Mouse (Mus musculus): ENCODE results near the gene Tmem238. TPM values are rescaled to one million over a fixed set of nuclear protein-coding genes. Genes with fewer than 3 reads are reported as not detected.

Tmem238 gene
- total RNA-seq, 1 experiment from 2014 or later = 19.0 TPM

GRCm38 (mm10) chr7:4764946-4765710 is 24.3 kb downstream of the Tmem238 start:
- no peak for ATAC-seq (replicated peaks in 1 of 2; ENCODE audit: insufficient read depth in 1 of 2, low FRiP score in 2 of 2, low TSS enrichment in 1 of 2, low read depth in 1 of 2, poor library complexity in 2 of 2, severe bottlenecking in 2 of 2)

- ATAC-seq (replicated peaks in 1 of 2; ENCODE audit: insufficient read depth in 1 of 2, low FRiP score in 2 of 2, low TSS enrichment in 1 of 2, low read depth in 1 of 2, poor library complexity in 2 of 2, severe bottlenecking in 2 of 2) = no peak
Measured at GRCm38 (mm10) chr7:4759670-4760069, 29.8 kb downstream of the Tmem238 start.

- ATAC-seq (replicated peaks in 1 of 2; ENCODE audit: insufficient read depth in 1 of 2, low FRiP score in 2 of 2, low TSS enrichment in 1 of 2, low read depth in 1 of 2, poor library complexity in 2 of 2, severe bottlenecking in 2 of 2) = peak; percentile 88 to 90
Measured at GRCm38 (mm10) chr7:4752821-4753570, 36.5 kb downstream of the Tmem238 start, which contains the start of gene Cox6b2. Cox6b2 (minus strand) TSS chr7:4753094.

GRCm38 (mm10) chr7:4751971-4752820 is 37.3 kb downstream of the Tmem238 start:
- peak; percentile 29 to 61; a peak in 3 of 4 replicates for ATAC-seq (replicated peaks in 1 of 2; ENCODE audit: insufficient read depth in 1 of 2, low FRiP score in 2 of 2, low TSS enrichment in 1 of 2, low read depth in 1 of 2, poor library complexity in 2 of 2, severe bottlenecking in 2 of 2)

GRCm38 (mm10) chr7:4749169-4749568 is 40.3 kb downstream of the Tmem238 start:
- no peak for ATAC-seq (replicated peaks in 1 of 2; ENCODE audit: insufficient read depth in 1 of 2, low FRiP score in 2 of 2, low TSS enrichment in 1 of 2, low read depth in 1 of 2, poor library complexity in 2 of 2, severe bottlenecking in 2 of 2)

- ATAC-seq (replicated peaks in 1 of 2; ENCODE audit: insufficient read depth in 1 of 2, low FRiP score in 2 of 2, low TSS enrichment in 1 of 2, low read depth in 1 of 2, poor library complexity in 2 of 2, severe bottlenecking in 2 of 2) = no peak
Measured at GRCm38 (mm10) chr7:4748321-4748720, 41.1 kb downstream of the Tmem238 start.

GRCm38 (mm10) chr7:4747156-4747899 is 42.1 kb downstream of the Tmem238 start:
- no peak; a peak in 1 of 4 replicates for ATAC-seq (replicated peaks in 1 of 2; ENCODE audit: insufficient read depth in 1 of 2, low FRiP score in 2 of 2, low TSS enrichment in 1 of 2, low read depth in 1 of 2, poor library complexity in 2 of 2, severe bottlenecking in 2 of 2)

GRCm38 (mm10) chr7:4746326-4746980 is 43.0 kb downstream of the Tmem238 start:
- ATAC-seq (replicated peaks in 1 of 2; ENCODE audit: insufficient read depth in 1 of 2, low FRiP score in 2 of 2, low TSS enrichment in 1 of 2, low read depth in 1 of 2, poor library complexity in 2 of 2, severe bottlenecking in 2 of 2) = no peak

GRCm38 (mm10) chr7:4744886-4745285 is 44.6 kb downstream of the Tmem238 start:
- no peak for ATAC-seq (replicated peaks in 1 of 2; ENCODE audit: insufficient read depth in 1 of 2, low FRiP score in 2 of 2, low TSS enrichment in 1 of 2, low read depth in 1 of 2, poor library complexity in 2 of 2, severe bottlenecking in 2 of 2)

GRCm38 (mm10) chr7:4743354-4743753 is 46.1 kb downstream of the Tmem238 start:
- ATAC-seq (replicated peaks in 1 of 2; ENCODE audit: insufficient read depth in 1 of 2, low FRiP score in 2 of 2, low TSS enrichment in 1 of 2, low read depth in 1 of 2, poor library complexity in 2 of 2, severe bottlenecking in 2 of 2) = no peak

GRCm38 (mm10) chr7:4742482-4742819 is 47.0 kb downstream of the Tmem238 start:
- ATAC-seq (replicated peaks in 1 of 2; ENCODE audit: insufficient read depth in 1 of 2, low FRiP score in 2 of 2, low TSS enrichment in 1 of 2, low read depth in 1 of 2, poor library complexity in 2 of 2, severe bottlenecking in 2 of 2) = no peak

GRCm38 (mm10) chr7:4741672-4742481 is 47.6 kb downstream of the Tmem238 start:
- ATAC-seq (replicated peaks in 1 of 2; ENCODE audit: insufficient read depth in 1 of 2, low FRiP score in 2 of 2, low TSS enrichment in 1 of 2, low read depth in 1 of 2, poor library complexity in 2 of 2, severe bottlenecking in 2 of 2) = no peak

GRCm38 (mm10) chr7:4741151-4741550 is 48.3 kb downstream of the Tmem238 start:
- ATAC-seq (replicated peaks in 1 of 2; ENCODE audit: insufficient read depth in 1 of 2, low FRiP score in 2 of 2, low TSS enrichment in 1 of 2, low read depth in 1 of 2, poor library complexity in 2 of 2, severe bottlenecking in 2 of 2) = peak in 1 of 2 experiments; percentile 22; a peak in 1 of 4 replicates

- ATAC-seq (replicated peaks in 1 of 2; ENCODE audit: insufficient read depth in 1 of 2, low FRiP score in 2 of 2, low TSS enrichment in 1 of 2, low read depth in 1 of 2, poor library complexity in 2 of 2, severe bottlenecking in 2 of 2) = no peak
Measured at GRCm38 (mm10) chr7:4740309-4740727, 49.1 kb downstream of the Tmem238 start.

GRCm38 (mm10) chr7:4739544-4740275 is 49.7 kb downstream of the Tmem238 start, which contains the start of gene Kmt5c:
Kmt5c (plus strand) TSS chr7:4740115.
- peak; percentile 92 to 94 for ATAC-seq (replicated peaks in 1 of 2; ENCODE audit: insufficient read depth in 1 of 2, low FRiP score in 2 of 2, low TSS enrichment in 1 of 2, low read depth in 1 of 2, poor library complexity in 2 of 2, severe bottlenecking in 2 of 2)

Data from hematopoietic stem cell, adult 5-6 weeks (primary cell).